Mouse (Mus musculus): ENCODE results near the gene Slc7a5.

GRCm38 (mm10) chr8:121927316-121927715 lies 19.8 kb upstream of the Slc7a5 start:
- TF ChIP-seq POLR2A (IDR thresholded peaks at IDR 0.05; ENCODE audit: low read depth, low read length) (no peak), CTCF (conservative IDR thresholded peaks at IDR 0.05; ENCODE audit: insufficient read depth, insufficient read length, low read depth, low read length) (peak; percentile 72)
